Comparison of ENCODE assay signal across 7 mouse cellular contexts in genomic region chr5:124862871-124863741, GRCm38 (mm10). TPM values are rescaled to one million over a fixed set of nuclear protein-coding genes. Genes with fewer than 3 reads are reported as not detected.
DNase-seq lines count a peak whose midpoint lies in the region; ATAC-seq lines count a peak whose summit lies in the region.

No protein-coding gene starts in this region.

- peak overlapping the region; percentile 97 for H3K27ac ChIP-seq in limb, embryonic 12.5 days
- peak overlapping the region; percentile 95 for H3K27ac ChIP-seq in midbrain, embryonic 15.5 days

- peak; percentile 65 for ATAC-seq in limb, embryonic 12.5 days (ENCODE audit: insufficient number of reproducible peaks, insufficient read depth, low FRiP score, low TSS enrichment, low read depth)
- ATAC-seq in midbrain, embryonic 15.5 days (replicated peaks), result peak; percentile 71

- H3K9ac ChIP-seq in limb, embryonic 12.5 days (replicated peaks), result peak overlapping the region; percentile 97
- H3K9ac ChIP-seq in midbrain, embryonic 15.5 days, result peak overlapping the region; percentile 85

- H3K9me3 ChIP-seq in limb, embryonic 12.5 days, result no peaks in the 10 kb centered on the region
- no peaks in the 10 kb centered on the region for H3K9me3 ChIP-seq in midbrain, embryonic 15.5 days

- under 1% methylated on average over 76 of the region's 88 CpGs for WGBS in limb, embryonic 12.5 days
- WGBS in midbrain, embryonic 15.5 days, result under 1% methylated on average over 85 of the region's 88 CpGs

- H3K27me3 ChIP-seq in limb, embryonic 12.5 days, result peaks cover 27% of the 10 kb centered on the region
- no peaks in the 10 kb centered on the region for H3K27me3 ChIP-seq in midbrain, embryonic 15.5 days (replicated peaks)

- H3K4me3 ChIP-seq in limb, embryonic 12.5 days (replicated peaks), result peak overlapping the region; percentile 99
- peak overlapping the region; percentile 96 for H3K4me3 ChIP-seq in midbrain, embryonic 15.5 days

- DNase-seq in CD4-positive helper T cell, adult 2 months (ENCODE audit: low read depth, low spot score), result peak; percentile 45
- DNase-seq in NIH3T3 (ENCODE audit: low read depth), result peak; percentile 57
- DNase-seq in embryo, embryonic 10 days (ENCODE audit: low spot score), result peak; percentile 57
- peak; percentile 52 for DNase-seq in heart, postnatal 4 days
- DNase-seq in thymus, postnatal 14 days, result peak; percentile 53

- peaks cover 25% of the 10 kb centered on the region for H3K36me3 ChIP-seq in limb, embryonic 12.5 days
- H3K36me3 ChIP-seq in midbrain, embryonic 15.5 days (replicated peaks), result no peaks in the 10 kb centered on the region

- H3K4me2 ChIP-seq in limb, embryonic 12.5 days, result peak overlapping the region; percentile 79
- H3K4me2 ChIP-seq in midbrain, embryonic 15.5 days, result peak overlapping the region; percentile 69

- peaks cover 23% of the 10 kb centered on the region for H3K4me1 ChIP-seq in limb, embryonic 12.5 days (replicated peaks)
- H3K4me1 ChIP-seq in midbrain, embryonic 15.5 days, result peaks cover 58% of the 10 kb centered on the region

RNA-seq across cellular contexts. Expression of gene Zfp664, which starts 0.6 kb away (rescaled TPM):
- 10 to 100 TPM; 57.5 to 62.7 TPM for total RNA-seq in heart, postnatal 4 days (2021)
- polyA plus RNA-seq in limb, embryonic 12.5 days (2016; fragmentation: Nextera tagmentation; extraction: Ambion mirVana), result 118 and 125 TPM in 2 replicates
- 117 and 126 TPM in 2 replicates for polyA plus RNA-seq in midbrain, embryonic 15.5 days (2015; fragmentation: Nextera tagmentation; extraction: Ambion mirVana)

RNA-seq across cellular contexts. Expression of gene Ccdc92, which starts 0.9 kb away (rescaled TPM):
- total RNA-seq in heart, postnatal 4 days (2021), result under 1 TPM; 0.68 to 0.88 TPM
- 7.9 and 8.2 TPM in 2 replicates for polyA plus RNA-seq in limb, embryonic 12.5 days (2016; fragmentation: Nextera tagmentation; extraction: Ambion mirVana)
- polyA plus RNA-seq in midbrain, embryonic 15.5 days (2015; fragmentation: Nextera tagmentation; extraction: Ambion mirVana), result 43.6 TPM in 2 replicates

Comparison
In these comparisons a context has a peak if more than half of its experiments do, and no peak if none do; other contexts are left out.
1. Peak in every context shown above with its lines: DNase-seq, ATAC-seq, H3K4me3 ChIP-seq and H3K27ac ChIP-seq.